Mouse (Mus musculus) cerebellum, postnatal 14 days (tissue): ENCODE data around the gene Rilp.
"Not testable (repeated sequence)": the region's sequence is repeated elsewhere in the genome, so short reads cannot be mapped to it uniquely, and the experiment has no call there.

Experiments
- DNase-seq, 2 experiments: peaks; one replicate each; pipeline ENCODE4 v3.0.0; 2021; ENCODE audit warnings: mixed read lengths in 2 of 2

Rilp gene

GRCm38 (mm10) chr11:75534286-75535033 is 24.6 kb downstream of the Rilp start:
- DNase-seq, result peak in 1 of 2 experiments; percentile 65

DNA sequence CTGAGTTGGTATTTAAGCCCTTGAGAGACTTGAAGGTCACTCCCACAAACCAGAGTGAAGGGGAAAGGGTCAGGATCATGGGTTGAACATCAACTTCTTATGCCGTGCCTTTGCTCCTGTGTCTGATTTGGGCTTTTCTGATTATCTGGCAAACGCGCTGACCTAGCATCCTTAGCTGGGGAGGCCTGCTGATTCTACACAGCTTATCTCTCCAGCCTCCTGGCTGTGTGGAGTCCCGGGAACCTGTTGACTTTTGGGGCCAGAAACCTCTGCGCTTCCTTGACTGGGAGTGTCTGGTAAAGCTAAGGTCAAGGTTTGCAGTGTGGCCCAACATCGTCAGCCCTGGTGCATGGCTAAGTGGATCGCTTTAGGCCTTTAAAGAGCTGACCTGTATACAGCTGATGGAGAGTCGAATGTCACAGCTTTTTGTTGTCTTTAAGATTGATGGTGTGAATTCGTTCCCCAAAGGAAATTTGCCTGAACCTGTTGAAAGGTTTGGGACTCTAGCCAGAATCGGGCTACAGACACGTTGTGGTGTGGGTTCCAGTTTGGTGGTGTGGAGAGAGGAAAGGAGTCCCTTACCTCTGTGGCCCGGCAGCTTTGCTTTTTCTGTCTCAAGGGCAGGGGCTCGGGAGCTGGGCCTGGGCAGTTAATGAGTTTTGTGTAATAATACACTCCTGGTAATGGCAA is 25.4 kb downstream of the Rilp start:
- peak in 1 of 2 experiments; percentile 44 for DNase-seq

DNA sequence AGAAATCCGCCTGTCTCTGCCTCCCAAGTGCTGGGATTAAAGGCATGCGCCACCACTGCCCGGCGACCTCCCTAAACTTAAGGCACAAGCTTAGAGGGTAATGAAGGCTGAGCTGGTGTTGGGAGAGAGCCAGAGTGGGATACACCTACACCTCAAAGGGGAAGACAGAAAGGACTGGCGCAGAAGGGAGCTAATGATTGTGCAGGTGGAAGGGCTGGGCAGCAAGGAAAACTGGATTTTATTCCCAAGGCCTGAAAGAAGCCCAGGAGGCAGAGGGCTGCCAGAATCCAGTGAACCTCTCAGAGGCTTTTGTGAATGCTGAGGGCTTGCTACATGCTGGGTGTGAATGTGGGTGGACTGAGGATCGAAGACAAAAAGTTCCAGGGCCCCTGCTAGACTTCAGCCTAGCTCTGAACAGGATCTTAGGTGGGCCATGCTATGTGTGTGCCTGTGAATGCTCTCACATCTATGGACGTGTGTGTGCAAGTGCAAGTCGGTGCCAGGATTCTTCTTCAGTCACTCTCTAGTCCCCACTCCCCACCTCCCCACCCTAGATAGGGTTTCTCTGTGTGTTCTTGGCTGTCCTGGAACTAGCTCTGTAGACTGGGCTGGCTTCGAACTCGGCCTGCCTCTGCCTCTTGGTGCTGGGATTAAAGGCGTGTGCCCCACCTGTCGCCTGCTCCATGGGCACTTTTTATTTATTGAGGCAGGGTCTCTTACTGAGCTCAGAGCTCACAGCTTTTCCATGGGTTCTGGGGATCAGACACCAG is 26.5 kb downstream of the Rilp start:
- no peak for DNase-seq

DNA sequence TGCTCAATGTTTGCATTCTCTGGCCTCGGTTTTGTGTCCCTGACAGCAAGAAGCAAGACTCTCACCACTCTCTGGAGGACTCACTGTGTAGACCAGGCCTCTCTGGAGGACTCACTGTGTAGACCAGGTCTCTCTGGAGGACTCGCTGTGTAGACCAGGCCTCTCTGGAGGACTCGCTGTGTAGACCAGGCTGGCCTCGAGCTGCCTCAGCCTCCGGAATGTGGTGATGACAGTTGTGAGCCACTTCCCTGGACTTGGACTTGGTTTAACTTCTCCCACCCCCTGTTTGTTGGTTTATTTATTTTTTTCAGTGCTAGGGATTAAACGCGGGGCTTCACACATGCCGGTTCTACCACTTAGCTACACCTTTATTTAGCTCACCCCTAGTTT is 27.1 kb downstream of the Rilp start:
- DNase-seq, result no peak

- DNase-seq, result peak in 1 of 2 experiments; percentile 57
These were observed 27.7 kb downstream of the Rilp start for GRCm38 (mm10) chr11:75537491-75538183.

DNA sequence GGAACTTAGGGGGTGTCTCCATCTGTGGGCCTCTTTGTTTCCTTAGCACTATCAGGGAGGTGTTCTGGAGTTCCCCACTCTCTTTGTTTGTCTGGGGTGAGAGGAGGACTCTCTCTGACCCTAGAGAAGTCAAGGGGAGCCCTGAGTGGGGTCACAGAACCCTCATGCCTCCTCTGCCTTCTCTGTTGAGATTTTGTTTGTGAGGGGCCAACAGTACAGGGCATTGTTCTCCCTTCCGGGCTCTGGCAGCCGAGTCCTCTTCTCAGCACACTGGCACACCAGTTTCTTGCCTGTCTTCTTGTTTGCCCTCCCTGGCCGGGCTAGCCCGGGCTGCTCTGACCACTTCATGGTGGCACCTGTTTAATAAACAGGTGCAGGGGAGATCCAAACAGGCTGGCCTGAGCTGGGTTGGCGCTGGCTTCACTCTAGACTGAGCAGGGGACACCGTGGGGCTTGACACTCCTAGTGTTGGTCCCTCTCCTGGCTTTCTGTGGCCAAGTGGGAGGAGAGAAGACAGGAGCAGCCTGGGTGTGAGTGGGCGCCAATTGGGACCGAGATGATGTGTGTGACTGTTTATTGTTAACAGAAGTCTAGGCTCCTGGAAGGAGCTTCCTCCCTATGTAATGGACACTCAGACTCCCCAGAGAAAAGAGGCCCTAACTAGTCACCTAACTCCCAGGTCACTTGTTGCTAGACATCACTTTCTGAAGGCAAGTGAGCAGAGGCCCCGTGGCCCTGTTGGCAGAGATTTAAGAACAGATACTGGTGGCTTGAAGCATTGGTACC is 28.5 kb downstream of the Rilp start:
- DNase-seq, result peak; percentile 39 to 49

- DNase-seq, result peak in 1 of 2 experiments; percentile 49
These were observed 29.0 kb downstream of the Rilp start for GRCm38 (mm10) chr11:75538970-75539299.

GRCm38 (mm10) chr11:75540209-75540608 is 30.3 kb downstream of the Rilp start:
- no peak for DNase-seq

DNA sequence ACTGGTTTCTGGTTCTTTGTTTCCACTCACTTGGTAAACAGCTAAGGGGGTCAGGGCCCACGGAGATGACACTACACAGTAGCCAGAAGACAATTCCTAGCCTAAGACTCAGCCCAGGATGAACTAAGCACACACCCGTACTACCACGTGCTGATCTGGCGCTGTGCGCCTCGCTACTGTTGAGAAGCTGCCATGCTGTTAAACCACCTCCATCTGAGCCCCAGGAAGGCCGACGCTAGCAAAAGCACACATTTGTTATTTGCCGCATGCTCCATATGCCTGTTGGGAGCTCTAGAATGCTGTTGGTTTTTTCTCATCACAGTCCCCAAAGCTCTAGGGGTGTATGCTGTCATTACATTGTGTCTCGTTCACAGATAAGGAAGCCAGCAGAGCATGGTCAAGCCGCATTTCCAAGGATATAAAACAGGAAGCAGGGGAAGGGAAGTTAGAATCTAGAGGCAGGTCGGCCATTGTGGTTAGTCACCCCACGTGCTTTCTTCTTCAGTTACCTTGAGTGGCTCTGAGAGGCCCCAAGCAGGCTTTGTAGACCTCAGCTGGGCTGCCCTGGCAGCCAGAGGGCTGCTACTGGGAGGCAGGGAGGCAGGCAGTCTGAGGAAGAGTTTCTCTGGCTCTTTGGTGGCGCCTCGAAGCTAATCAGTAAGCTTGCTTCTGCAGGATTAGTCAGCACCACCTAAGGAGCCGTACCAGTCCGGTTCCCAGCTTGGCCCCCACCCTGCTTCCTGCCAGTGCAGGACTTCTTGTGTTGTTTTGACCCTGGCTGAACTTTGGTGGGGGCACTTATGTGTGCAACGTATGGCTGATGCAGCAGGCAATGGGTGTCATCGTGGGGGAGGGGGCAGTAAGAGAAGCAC is 31.1 kb downstream of the Rilp start:
- DNase-seq, result peak in 1 of 2 experiments; percentile 46

GRCm38 (mm10) chr11:75544713-75545112 is 34.8 kb downstream of the Rilp start:
- DNase-seq, result peak; percentile 46 to 55

- DNase-seq, result no peak
These were observed 36.2 kb downstream of the Rilp start for GRCm38 (mm10) chr11:75546057-75546456.

DNA sequence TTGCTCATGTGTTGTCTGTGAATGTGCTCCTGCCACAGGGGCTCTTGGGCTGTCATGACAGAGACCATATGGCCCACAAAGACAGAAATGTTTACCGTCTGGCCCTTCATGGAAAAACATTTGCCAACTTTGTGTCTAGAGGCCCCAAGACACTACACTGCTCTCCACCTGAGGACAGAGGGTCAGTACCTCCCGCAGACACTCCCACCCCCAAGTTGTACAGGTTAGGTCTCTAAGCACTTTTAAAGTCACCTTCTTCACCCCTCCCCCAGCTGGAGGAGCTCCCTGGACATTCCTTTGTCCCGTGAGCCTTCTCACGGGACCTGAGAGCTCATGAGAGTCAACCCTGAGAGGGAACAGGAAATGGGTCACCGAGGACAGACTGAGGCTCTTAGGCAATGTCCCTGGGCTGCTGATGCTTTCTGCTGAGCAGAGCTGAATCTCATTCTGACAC is 39.8 kb downstream of the Rilp start:
- DNase-seq, result peak; percentile 25 to 50

- peak in 1 of 2 experiments; percentile 22 for DNase-seq
These were observed 40.5 kb downstream of the Rilp start for GRCm38 (mm10) chr11:75550200-75550946.

DNA sequence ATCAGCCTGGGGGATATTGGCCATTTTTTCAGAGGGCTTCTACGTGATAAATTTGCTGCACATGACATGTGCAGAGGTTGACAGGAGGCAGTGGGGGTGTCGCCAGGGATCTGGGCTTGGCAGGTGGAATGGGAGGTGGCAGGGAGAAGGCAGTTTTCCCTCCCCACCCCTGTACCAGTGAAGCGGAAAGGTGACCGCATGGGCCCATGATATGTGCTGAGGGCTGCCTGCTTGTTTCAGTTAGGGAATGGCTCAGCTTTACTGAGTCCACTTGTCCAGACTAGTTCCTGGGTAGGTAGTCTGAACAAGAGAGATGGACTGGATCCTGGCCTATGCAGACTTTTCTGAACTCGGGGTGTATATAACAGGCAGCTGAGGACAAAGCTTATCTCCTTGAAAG is 41.4 kb downstream of the Rilp start:
- peak; percentile 29 to 38 for DNase-seq

- DNase-seq, result peak; percentile 83 to 86
These were observed 42.1 kb downstream of the Rilp start for GRCm38 (mm10) chr11:75551961-75552441.

GRCm38 (mm10) chr11:75552906-75553482 is 43.1 kb downstream of the Rilp start:
- no peak for DNase-seq

DNA sequence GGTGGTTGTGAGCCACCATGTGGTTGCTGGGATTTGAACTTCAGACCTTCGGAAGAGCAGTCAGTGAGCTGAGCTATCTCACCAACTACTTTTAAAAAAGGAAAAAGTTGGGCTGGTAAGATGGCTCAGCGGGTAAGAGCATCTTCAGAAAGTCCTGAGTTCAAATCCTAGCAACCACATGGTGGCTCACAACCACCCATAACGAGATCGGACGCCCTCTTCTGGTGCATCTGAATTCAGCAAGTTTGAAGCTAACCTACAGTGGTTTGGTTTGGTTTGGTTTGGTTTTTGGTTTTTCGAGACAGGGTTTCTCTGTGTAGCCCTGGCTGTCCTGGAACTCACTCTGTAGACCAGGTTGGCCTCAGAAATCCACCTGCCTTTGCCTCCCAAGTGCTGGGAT is 46.1 kb downstream of the Rilp start:
- not testable (repeated sequence) for DNase-seq

- DNase-seq, result no peak
These were observed 47.2 kb downstream of the Rilp start for GRCm38 (mm10) chr11:75557142-75557541.

GRCm38 (mm10) chr11:75558101-75558500 is 48.2 kb downstream of the Rilp start:
- peak in 1 of 2 experiments; percentile 73 for DNase-seq
